Mouse (Mus musculus) right cerebral cortex, adult 18-20 months (tissue): Measurements from ENCODE around the gene Atp1a4.
A peak's percentile ranks its signal among the peaks of the same experiment; 100 is the strongest.
"Not testable (repeated sequence)": the region's sequence is repeated elsewhere in the genome, so short reads cannot be mapped to it uniquely, and the experiment has no call there.

Experiments used
- DNase-seq: peaks from one replicate; pipeline ENCODE4 v3.0.0; 2022; ENCODE audit warnings: mixed read lengths

Atp1a4 gene

DNA sequence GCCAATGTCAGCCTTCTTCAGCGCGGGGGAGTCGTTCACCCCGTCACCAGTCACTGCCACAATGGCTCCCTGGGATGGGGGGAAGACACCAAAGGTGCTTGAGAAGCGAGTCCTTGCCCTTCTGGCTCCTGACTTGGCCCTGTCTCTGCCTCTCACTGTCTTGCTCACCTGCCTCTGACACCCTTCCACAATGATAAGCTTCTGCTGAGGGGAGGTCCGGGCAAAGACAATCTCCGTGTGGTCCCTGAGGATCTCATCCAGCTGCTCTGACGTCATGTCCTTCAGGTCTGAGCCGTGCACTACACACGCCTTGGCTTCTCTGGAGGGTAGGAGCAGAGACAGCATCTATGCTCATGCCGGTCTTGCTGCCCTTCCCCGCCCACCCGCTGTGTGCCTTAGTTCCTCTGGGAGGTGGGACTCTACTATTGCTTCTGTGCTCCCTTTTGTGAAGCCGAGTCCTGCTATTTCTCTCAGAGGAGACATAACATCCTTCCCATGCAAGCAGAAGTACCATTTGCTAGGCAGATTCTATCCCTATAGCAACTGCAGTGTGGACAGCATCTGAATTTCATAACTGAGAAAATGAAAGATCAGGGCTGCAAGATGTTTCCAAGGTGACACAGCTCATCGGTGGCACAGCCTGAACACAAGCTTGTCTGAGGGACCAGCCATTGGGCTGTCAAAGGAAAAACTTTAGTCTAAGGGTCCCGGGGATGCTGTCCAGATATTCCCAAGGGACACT lies 21.7 kb upstream of the Atp1a4 start:
- no peak for DNase-seq

DNA sequence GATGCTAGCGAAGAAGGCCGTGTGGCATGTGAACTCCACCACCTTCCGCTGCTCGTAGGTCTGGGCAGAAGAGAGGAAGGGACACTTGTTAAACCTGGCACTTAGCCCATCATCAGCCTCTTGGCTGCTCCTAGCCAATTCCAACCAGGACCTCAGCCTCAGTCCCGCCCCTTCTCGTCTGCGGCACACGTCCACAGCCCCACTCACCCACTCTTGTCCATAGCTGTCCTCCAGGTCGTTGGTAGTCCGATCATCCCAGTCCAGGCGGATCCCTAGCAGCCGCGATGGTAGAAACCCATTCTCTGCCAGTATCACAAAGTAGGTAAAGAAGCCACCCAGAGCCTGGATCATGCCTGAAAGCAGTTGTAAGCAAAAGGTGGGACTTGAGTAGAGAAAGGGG lies 20.1 kb upstream of the Atp1a4 start:
- no peak for DNase-seq

DNA sequence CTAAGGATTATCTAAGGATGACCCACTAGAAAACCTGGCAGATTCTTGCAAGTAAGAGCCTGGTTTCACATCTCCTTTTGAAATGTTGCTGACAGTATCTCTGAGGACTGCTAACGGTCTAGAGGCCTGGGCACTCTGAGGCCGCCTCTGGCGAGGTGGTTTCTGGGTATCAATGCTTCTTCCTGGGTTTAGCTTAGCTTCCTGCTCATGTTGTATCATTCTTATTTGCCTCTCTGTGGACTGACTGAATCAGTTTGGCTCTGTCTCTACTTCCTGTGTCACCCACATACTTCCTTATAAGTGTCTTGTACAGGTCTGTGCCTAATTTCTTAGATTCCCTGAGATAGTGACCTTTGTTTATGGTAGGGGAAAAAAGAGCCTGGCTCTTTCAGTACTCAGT lies 19.0 kb upstream of the Atp1a4 start:
- no peak for DNase-seq

DNA sequence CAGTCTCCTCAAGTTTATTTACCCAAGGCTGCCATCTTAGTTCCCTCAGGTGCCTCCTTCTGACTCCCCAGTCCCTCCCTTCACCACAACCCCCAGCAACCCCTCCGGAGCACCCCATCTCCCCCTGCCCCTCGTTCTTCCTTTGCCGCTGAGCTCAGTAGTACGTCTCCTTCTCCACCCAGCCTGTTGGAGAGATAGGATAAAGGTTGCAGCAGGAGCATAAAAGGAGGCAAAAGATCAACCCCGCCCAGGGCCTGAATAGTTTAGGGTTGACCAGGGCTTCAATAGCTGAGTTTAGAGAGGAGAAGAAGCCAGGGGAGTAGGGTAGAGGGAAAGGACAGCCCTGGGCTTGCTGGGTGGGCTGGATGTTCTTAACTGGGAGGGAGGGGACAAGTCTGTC lies 16.3 kb upstream of the Atp1a4 start:
- DNase-seq: no peak

GRCm38 (mm10) chr1:172274116-172274515 lies 15.9 kb upstream of the Atp1a4 start:
- DNase-seq: no peak

DNA sequence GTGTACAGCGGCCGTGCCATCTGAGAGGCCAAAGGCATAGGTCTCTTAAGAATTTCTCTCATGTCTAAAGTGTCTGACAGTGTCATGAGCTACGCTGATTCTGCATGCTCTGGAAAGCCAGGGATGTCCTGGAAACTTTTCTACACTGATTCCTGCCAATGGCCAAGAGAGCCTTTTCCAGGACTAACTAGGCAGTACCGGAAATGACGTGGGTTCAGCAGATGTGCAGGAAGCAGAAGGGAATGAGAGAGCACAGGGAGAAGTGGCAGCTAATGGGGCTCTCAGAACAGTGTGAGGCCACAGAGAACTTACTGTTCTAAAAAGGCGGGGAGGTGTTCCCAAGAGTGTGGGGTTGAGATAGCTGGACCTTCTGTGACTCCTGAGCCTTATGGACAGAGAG lies 15.2 kb upstream of the Atp1a4 start:
- DNase-seq: no peak

DNA sequence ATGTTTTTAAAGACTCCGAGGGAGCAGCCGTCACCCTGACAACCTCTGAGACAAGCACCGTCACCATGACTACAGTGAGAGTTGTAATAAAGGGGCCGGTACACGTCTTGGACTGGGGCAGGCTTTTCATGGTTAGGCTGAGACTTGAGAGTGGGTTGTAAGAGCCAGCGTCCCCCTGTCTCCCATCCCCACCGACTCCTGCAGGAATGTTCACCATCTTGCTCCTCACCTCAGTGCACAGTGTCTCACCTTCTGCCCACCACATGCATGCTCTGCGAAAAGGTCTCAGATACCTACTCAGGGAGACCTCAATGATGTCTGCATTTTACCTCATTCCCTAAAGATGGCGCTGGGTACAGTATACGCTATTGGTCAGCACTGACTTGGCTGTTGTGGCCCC lies 13.6 kb upstream of the Atp1a4 start:
- DNase-seq: peak; percentile 46

GRCm38 (mm10) chr1:172271208-172271607 lies 13.0 kb upstream of the Atp1a4 start:
- no peak for DNase-seq

DNA sequence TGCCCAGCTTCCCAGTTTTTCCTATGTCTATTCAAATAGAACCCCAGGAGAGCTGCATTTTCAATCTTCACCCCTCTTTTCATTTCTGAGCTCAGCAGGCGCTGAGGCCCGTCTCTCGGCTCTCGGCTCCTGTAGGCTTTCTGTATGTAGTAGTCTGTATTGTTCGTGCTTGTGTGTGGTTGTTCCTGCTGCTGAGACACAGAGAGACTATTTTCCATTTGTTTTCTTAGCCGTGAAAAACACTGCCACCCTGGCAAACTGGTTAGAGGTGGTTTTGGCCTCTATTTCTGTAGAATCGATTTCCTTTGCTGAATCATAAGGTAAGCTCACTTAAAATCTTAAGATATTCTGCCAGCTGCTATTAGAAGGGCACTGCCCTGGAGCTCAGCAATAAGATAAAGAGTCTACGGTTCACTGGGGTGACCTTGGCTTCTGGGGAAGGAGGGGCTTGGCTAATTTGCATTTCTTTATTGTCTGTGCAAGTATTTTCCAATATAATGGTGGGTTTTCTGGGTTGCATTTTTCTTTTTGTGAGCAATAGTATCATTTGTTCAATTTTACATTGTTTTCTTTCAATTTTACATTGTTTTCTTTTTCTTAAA lies 3.4 kb upstream of the Atp1a4 start, which contains the start of gene Igsf8:
Igsf8 (plus strand) TSS at position 165 of the 602 bp plus-strand sequence.
- DNase-seq: no peak

DNA sequence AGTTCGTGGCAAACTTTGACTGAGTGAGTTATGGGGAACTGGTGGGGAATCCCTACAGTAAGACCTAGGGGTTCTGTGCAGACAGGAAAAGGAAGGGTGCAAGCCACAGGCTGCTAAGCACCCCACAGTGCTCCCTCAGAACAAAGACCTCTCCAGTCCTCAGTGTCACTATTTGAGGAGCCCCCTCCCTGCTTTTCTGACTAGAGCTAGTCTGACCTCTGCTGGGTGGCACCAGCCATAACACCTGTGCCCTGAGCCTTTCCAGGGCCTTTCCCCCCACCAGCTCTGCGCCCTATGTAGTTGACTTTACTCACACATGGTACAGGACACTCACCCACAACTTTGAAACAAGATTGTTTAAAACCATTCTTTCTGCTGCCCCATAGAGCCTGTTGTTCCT lies 10.5 kb downstream of the Atp1a4 start:
- DNase-seq: no peak

GRCm38 (mm10) chr1:172247216-172247615 lies 11.0 kb downstream of the Atp1a4 start:
- DNase-seq: peak; percentile 24

GRCm38 (mm10) chr1:172244645-172245044 lies 13.6 kb downstream of the Atp1a4 start:
- DNase-seq: not testable (repeated sequence)

GRCm38 (mm10) chr1:172243547-172244205 lies 14.5 kb downstream of the Atp1a4 start:
- no peak for DNase-seq

DNA sequence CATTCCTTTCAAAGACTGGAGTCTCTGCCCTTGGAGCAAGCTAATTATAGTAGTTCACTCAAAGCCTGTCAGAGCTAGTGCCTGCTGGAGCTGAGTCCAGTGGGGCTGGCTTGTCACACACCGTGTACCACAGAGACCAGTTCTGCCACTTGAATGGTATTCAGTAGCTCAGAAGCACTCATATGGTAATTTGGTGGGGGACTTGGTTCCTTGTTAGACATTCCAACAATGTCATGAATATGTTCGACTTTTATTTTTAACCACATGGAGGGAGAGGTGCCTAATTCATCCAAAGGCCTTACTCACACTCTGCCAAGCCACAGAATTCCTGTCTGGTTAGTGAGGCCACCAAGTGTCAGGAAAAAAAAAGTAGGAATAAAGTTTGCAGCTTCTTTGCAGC lies 15.8 kb downstream of the Atp1a4 start:
- DNase-seq: no peak

GRCm38 (mm10) chr1:172240945-172241708 lies 17.1 kb downstream of the Atp1a4 start:
- DNase-seq: no peak

GRCm38 (mm10) chr1:172229215-172229614 lies 29.0 kb downstream of the Atp1a4 start:
- no peak for DNase-seq

- DNase-seq: no peak
These were observed 30.0 kb downstream of the Atp1a4 start for GRCm38 (mm10) chr1:172228209-172228608.

- DNase-seq: no peak
These were observed 36.7 kb downstream of the Atp1a4 start for GRCm38 (mm10) chr1:172221297-172222063.

DNA sequence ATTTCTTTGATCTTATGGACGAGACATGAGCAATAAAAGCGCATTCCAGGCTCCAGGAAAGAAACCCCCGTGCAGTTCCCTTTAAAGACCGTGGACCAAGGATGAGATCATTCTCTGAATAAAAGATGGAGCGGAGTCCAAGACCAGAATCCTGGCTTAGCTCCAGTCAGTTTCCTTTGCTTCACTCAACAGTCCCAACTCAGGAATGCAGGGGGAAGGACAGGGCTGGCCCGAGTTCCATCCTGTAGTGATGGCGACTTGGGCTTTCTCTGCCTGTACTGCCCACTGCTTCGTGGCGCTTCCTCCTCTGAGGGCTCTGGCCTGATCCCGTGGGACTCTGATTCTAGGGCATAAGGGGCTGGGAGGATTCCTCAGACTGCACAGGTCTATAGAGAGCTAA lies 37.8 kb downstream of the Atp1a4 start:
- no peak for DNase-seq

DNA sequence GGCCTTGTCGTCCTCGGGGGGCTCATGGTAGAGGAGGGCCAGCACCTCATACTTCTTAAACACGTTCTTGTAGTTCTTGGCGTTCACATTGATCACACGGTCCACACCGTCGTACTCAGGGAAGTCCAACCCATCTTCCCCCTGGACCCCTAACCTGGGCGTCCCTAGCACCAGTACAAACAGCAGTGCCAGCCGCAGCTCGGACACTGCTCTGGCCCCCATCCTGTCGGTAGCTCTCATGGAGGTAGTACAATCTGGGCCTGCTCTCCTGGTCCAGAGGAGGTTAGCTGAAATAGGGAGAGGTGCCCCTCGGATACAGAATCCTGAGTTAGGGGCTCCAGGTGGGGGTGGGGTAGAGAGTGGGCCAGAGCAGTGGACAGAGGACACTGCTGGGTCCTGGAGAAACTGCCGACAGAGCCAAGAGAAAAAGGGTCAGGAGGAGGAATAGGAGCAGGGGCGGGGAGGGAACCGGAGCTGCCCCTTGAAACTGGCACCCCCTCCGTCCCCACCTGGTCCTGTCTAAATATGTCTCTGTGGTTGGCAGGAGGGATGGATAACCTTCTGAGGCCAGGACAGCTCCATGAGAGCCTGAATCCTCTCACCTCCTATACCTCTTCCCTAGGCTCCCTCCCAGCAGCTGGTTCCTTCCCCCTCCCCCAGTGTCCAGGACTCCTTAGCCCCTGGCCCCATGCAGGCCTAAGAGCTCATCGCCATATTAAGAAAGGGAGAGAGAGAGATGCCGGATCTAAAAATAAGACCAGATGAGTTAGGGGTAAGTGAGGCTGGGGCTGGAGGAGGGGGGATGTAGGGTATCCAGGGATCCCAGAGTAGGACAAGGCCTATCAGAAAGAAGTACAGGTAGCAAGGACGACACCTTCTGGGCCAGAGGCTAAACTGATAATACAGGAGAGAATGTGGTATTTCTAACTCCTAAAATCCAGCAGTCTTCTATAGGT lies 38.5 kb downstream of the Atp1a4 start, which contains the start of gene Casq1:
Casq1 (minus strand) TSS at position 418 of the 956 bp plus-strand sequence.
- DNase-seq: no peak
